In the genomic region with DNA sequence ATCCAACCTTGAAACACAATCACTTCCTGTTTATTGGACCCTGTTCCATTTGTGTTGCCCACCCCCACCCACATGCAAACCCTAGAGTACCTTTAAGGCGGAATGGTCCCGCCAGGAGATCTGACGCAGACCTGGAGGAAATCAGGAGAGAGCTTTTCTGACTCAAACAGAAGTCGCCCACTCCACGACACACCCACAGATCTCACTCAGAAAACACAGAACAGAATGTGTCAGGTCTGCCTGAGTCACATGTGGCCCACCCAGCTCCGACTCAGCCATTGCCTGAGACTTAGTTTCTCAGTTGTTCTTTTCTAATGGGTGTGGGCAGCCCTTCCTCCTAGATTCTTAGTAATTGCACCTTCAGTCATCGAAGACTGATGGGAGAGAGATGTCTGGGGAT, we compare ENCODE assay signal across 18 mouse cellular contexts.
A peak's percentile ranks its signal among the peaks of the same experiment; 100 is the strongest.
DNase-seq lines count a peak whose midpoint lies in the region.
"Had no signal": no experiment of that assay in that cellular context is flagged by ENCODE, and none has a peak within 500 bp of the region (broad histone marks: within the 10 kb centered on the region; RNA-seq: fewer than 3 reads in every experiment).

No protein-coding gene starts in this region.

- DNase-seq in layer of hippocampus, adult 8-10 months (ENCODE audit: low spot score in 2 of 2), result peak; percentile 22 to 45
- no peak for DNase-seq in layer of hippocampus, postnatal 14 days (ENCODE audit: low spot score in 2 of 2)
- peak; percentile 63 to 70 for DNase-seq in frontal cortex, postnatal 36 days (ENCODE audit: low spot score in 2 of 2)
- DNase-seq in left cerebral cortex, postnatal 14 days (ENCODE audit: low spot score in 2 of 2), result peak; percentile 72 to 76
- DNase-seq in right cerebral cortex, postnatal 36 days (ENCODE audit: low spot score in 2 of 2), result peak; percentile 80 to 82
- no peak for DNase-seq in heart, postnatal 25 days (ENCODE audit: low spot score)
- DNase-seq in embryo, embryonic 11 days, result no peak
- DNase-seq: adrenal gland, postnatal 25 days; cerebellum, adult 11-12 months; cerebellum, postnatal 14 days; heart, adult 18-20 months; heart, postnatal 4 days; kidney, adult 11 months; liver; liver, postnatal 0 days; lung, postnatal 10 days; midbrain, embryonic 14.5 days; thymus, postnatal 36 days had no signal

- intact Hi-C loops in left cerebral cortex, postnatal 14 days (cut with DNase I), result loop anchor here (5.0 kb wide), 1 partner anchor 447 kb away; no protein-coding TSS in a partner anchor
- intact Hi-C loops in heart, postnatal 25 days (cut with DNase I), result no loop called here

Comparison
In these comparisons a context has a peak if more than half of its experiments do, and no peak if none do; other contexts are left out.
1. DNase-seq: peak in layer of hippocampus, adult 8-10 months (2 of 2), frontal cortex, postnatal 36 days (2 of 2), left cerebral cortex, postnatal 14 days (2 of 2) and right cerebral cortex, postnatal 36 days (2 of 2); none in layer of hippocampus, postnatal 14 days (0 of 2), heart, postnatal 25 days (single experiment) and embryo, embryonic 11 days (single experiment).